Mouse (Mus musculus) heart, embryonic 14.5 days (tissue): ENCODE data around the gene Blm. TPM values are rescaled to one million over a fixed set of nuclear protein-coding genes. Genes with fewer than 3 reads are reported as not detected.

Source experiments
- ATAC-seq: fragments of 200-750 bp; cut with Nextera tagmentation; 2 replicates; pipeline ENCODE4 v1.8.0; 2017; ENCODE audit warnings: low read depth, moderate TSS enrichment; ENCODE audit not compliant: insufficient number of reproducible peaks, insufficient read depth, low FRiP score
- H3K27ac ChIP-seq, 2 experiments: fragments of 200-500 bp in 1 of 2; fragments of 300-500 bp in 1 of 2; sonication (generic) in 1 of 2; replicated peaks in 1 of 2; 2 replicates each; pipeline ENCODE4 v1.5.1; 2012 to 2014; ENCODE audit warnings: low read depth in 2 of 2, low read length in 2 of 2, control low read depth in 1 of 2, mild to moderate bottlenecking in 1 of 2, mixed read lengths in 1 of 2; ENCODE audit not compliant: control insufficient read depth in 1 of 2, insufficient read depth in 1 of 2
- H3K27me3 ChIP-seq: fragments of 300-500 bp; sonication (generic); 2 replicates; pipeline ENCODE4 v1.6.1; 2014; ENCODE audit warnings: mild to moderate bottlenecking, low read length, control low read depth; ENCODE audit not compliant: control insufficient read depth, insufficient read depth
- H3K36me3 ChIP-seq: fragments of 300-500 bp; sonication (generic); 2 replicates; pipeline ENCODE4 v1.6.1; 2014; ENCODE audit warnings: mild to moderate bottlenecking, control low read depth, low read length, mixed read lengths; ENCODE audit not compliant: control insufficient read depth, insufficient read depth
- H3K4me1 ChIP-seq, 2 experiments: fragments of 200-500 bp in 1 of 2; fragments of 300-500 bp in 1 of 2; sonication (generic) in 1 of 2; 2 replicates each; pipeline ENCODE4 v1.6.1; 2012 to 2014; ENCODE audit warnings: low read length in 2 of 2, control low read depth in 1 of 2, mixed read lengths in 1 of 2; ENCODE audit not compliant: control insufficient read depth in 2 of 2, insufficient read depth in 2 of 2
- H3K4me2 ChIP-seq: fragments of 300-500 bp; sonication (generic); 2 replicates; pipeline ENCODE4 v1.6.1; 2014; ENCODE audit warnings: mild to moderate bottlenecking, low read length
- H3K4me3 ChIP-seq, 2 experiments: fragments of 200-500 bp in 1 of 2; fragments of 300-500 bp in 1 of 2; sonication (generic) in 1 of 2; 2 replicates each; pipeline ENCODE4 v1.5.1; 2012 to 2014; ENCODE audit warnings: low read length in 2 of 2, mild to moderate bottlenecking in 2 of 2, control low read depth in 1 of 2, low read depth in 1 of 2, moderate library complexity in 1 of 2; ENCODE audit not compliant: control insufficient read depth in 1 of 2, insufficient read depth in 1 of 2
- H3K9ac ChIP-seq: fragments of 300-500 bp; sonication (generic); 2 replicates; pipeline ENCODE4 v1.6.1; 2014; ENCODE audit warnings: mild to moderate bottlenecking, low read length
- H3K9me3 ChIP-seq: fragments of 300-500 bp; sonication (generic); 2 replicates; pipeline ENCODE4 v1.6.1; 2016; ENCODE audit warnings: low read length, control low read depth; ENCODE audit not compliant: control insufficient read depth
- WGBS: fragments of 180-500 bp; shearing (Covaris S2); extraction: QIAGEN DNeasy Blood & Tissue Kit; methylation state at CpG from one replicate; pipeline ENCODE4 v1.1.7; 2014; 5-methylcytosine and 5-hydroxymethylcytosine counted together
- polyA plus RNA-seq: library from polyadenylated mRNA; unstranded; fragments of >200 nt; fragmentation: Nextera tagmentation; extraction: Ambion mirVana; gene quantifications from 2 replicates; pipeline ENCODE4 v1.2.1, GENCODE M21; 2014

The Blm gene
- polyA plus RNA-seq, 1 experiment from 2014 or later = 16.5 TPM

DNA sequence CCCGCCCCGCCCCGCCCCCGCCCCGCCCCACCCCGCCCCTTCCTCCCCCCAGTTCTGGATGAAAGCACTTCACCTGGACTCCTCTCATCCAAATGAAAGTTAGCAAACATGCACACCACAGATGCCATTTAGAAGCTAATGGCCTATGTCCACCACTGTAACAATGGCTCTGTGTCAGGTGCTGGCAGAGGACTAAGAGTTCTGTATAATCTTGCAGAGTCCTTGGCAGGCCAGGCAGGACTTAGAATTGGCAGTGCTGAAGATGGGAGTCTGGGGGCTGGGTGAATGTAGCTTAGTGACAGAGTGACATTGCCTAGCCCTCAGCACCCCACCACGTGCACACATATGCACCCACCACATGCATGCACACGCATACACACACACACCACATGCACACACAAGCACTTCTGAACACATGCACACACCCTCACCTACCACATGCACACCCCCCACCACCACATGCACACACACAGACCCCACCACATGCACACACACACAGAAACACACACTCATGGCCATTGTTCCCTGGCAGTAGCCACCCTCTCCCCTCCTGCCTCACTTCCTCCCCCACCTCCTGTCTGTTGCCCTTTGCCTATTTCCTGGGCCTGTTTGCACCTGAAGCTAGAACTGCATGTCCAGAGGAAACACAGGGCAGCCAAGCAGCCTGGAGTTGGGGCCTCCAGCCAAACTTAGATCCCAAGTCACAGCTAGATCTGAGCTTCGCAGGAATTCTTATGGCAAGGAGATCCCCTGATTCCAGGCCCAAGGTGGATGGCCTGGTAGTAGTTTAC, 121.2 kb downstream of the Blm start:
- Histone ChIP-seq H3K36me3 (no peaks in the 10 kb centered on the region), H3K4me2 (no peak overlapping the region), H3K4me1 (0 out of 4 replicates have a peak, but pooled peaks cover 0 to 5% of the 10 kb centered on the region in 2 experiments), H3K9ac (no peak overlapping the region), H3K27ac (no peak overlapping the region), H3K4me3 (no peak overlapping the region), H3K27me3 (no peaks in the 10 kb centered on the region), H3K9me3 (no peaks in the 10 kb centered on the region)
- 68% methylated on average over 9 of the region's 9 CpGs for WGBS
- ATAC-seq = no peak

DNA sequence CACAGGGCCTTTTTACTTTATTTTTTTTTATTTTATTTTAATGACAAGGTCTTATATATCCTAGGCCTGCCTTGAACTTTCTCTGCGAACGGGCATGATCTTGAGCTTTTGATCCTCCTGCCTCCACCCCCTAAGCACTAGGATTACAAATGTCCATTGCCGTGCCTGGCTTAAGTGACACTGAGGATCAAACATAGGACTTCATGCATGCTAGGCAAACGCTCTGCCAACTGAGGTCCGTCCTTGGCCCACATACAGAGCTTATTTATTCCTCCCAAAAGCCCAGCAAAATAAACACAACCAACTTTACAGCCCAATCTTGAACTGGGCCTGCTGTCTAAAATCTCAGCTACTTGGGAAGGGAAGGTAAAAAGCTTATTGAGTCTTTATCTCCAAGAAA, 122.1 kb downstream of the Blm start:
- ATAC-seq = no peak
- no peaks in the 10 kb centered on the region for H3K9me3 ChIP-seq
- no peak overlapping the region for H3K4me3 ChIP-seq
- H3K4me2 ChIP-seq = no peak overlapping the region
- WGBS = 83% methylated on average over 5 of the region's 5 CpGs
- H3K9ac ChIP-seq = no peak overlapping the region
- H3K4me1 ChIP-seq = 0 out of 4 replicates have a peak, but pooled peaks cover 0 to 5% of the 10 kb centered on the region in 2 experiments
- H3K27me3 ChIP-seq = no peaks in the 10 kb centered on the region
- no peak overlapping the region for H3K27ac ChIP-seq
- no peaks in the 10 kb centered on the region for H3K36me3 ChIP-seq

DNA sequence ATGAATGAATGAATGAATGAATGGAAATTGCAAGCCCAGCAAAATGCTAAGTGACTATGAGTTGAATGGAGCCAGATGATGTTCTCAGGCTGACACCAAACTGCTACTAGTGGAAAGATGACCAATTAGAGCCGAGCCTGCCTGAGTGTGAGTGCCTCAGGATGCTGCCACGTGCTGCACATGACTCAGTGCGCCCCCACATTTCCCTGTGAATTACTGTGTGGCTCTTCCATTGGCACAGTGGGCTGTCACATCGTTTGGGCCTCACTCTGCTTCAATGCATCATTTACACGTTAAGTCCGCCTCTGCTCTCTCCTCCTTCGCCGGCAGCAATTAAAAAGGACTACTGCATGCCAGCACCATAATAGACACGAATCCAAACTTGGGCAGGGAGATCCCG, 122.6 kb downstream of the Blm start:
- no peak overlapping the region for H3K27ac ChIP-seq
- 75% methylated on average over 10 of the region's 10 CpGs for WGBS
- no peak overlapping the region for H3K4me3 ChIP-seq
- no peak for ATAC-seq
- no peaks in the 10 kb centered on the region for H3K9me3 ChIP-seq
- 0 out of 4 replicates have a peak, but pooled peaks cover 0 to 5% of the 10 kb centered on the region in 2 experiments for H3K4me1 ChIP-seq
- H3K27me3 ChIP-seq = no peaks in the 10 kb centered on the region
- H3K36me3 ChIP-seq = no peaks in the 10 kb centered on the region
- H3K9ac ChIP-seq = no peak overlapping the region
- no peak overlapping the region for H3K4me2 ChIP-seq

DNA sequence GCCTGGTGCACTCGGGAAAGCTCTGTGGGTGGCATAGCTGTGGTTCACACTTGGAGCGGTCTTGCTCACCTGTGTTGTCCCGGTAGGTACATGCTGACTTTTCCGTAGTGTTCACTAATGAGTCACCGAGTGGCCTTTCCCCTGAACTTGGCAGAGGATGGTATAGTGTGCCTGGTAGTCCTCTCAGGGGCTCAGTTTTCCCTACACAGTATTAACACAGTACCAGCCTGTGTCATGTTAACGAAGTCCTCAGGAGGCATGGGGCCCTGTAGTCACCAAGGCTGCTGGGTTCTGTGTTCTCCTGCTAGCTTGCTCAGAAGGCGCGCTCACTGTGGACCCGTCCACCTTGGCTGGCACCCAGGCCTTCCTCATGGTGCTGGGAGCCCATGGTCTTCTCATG, 124.5 kb downstream of the Blm start:
- 84% methylated on average over 9 of the region's 9 CpGs for WGBS
- Histone ChIP-seq H3K9ac (no peak overlapping the region), H3K4me3 (no peak overlapping the region), H3K4me2 (no peak overlapping the region), H3K27me3 (no peaks in the 10 kb centered on the region), H3K9me3 (no peaks in the 10 kb centered on the region), H3K27ac (no peak overlapping the region), H3K4me1 (0 out of 4 replicates have a peak, but pooled peaks cover 0 to 5% of the 10 kb centered on the region in 2 experiments), H3K36me3 (no peaks in the 10 kb centered on the region)
- ATAC-seq = no peak

DNA sequence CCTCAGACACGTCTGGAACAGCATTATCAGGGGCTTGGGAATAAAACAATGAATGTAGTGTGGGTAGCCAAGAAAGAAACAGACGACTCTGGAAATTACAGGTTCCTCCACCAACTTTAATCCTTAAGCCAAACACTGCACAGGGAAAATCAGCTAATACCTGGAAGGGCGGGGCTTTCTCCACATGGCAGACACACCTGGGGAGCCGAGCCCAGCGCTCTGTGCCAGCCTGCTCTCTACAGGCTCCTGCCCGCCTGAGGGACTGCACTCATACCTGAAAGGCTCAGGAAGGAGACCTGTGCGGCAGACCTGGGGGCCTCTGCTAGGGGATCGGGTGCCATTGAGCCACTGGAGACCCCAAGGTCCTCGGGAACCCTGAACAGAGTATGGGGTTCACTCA, 127.2 kb downstream of the Blm start:
- no peak overlapping the region for H3K9ac ChIP-seq
- peaks cover 6 to 23% of the 10 kb centered on the region in 2 experiments for H3K4me1 ChIP-seq

DNA sequence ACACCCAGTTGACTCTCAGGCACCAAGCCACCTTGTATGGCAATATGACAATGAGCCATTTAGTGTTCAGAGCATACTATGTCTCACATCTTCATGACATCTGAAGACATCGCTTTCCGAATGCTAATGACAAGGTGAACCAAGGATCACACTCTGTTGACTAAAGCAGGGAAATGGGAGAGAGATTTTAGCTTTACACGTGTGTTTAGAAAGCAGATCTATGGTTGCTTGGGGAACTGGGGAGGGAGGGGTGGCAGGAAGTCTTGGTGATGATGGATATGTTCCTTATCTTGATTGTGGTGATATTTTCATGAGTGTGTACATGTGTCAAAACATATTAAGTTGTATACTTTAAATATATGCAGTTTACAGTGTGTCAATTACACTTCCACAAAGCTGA, 128.7 kb downstream of the Blm start:
- Histone ChIP-seq H3K36me3 (no peaks in the 10 kb centered on the region), H3K4me2 (no peak overlapping the region), H3K9me3 (no peaks in the 10 kb centered on the region), H3K4me3 (no peak overlapping the region), H3K27me3 (no peaks in the 10 kb centered on the region), H3K27ac (no peak overlapping the region), H3K4me1 (peaks cover 8 to 22% of the 10 kb centered on the region in 2 experiments), H3K9ac (no peak overlapping the region)
- 75% methylated on average over 3 of the region's 3 CpGs for WGBS
- no peak for ATAC-seq

More for the DNA sequence above, 127.2 kb downstream of the Blm start:
- Histone ChIP-seq H3K36me3 (no peaks in the 10 kb centered on the region), H3K4me3 (no peak overlapping the region), H3K9me3 (no peaks in the 10 kb centered on the region), H3K27me3 (no peaks in the 10 kb centered on the region), H3K4me2 (no peak overlapping the region), H3K27ac (no peak overlapping the region)
- no peak for ATAC-seq
- WGBS = 75% methylated on average over 9 of the region's 9 CpGs

DNA sequence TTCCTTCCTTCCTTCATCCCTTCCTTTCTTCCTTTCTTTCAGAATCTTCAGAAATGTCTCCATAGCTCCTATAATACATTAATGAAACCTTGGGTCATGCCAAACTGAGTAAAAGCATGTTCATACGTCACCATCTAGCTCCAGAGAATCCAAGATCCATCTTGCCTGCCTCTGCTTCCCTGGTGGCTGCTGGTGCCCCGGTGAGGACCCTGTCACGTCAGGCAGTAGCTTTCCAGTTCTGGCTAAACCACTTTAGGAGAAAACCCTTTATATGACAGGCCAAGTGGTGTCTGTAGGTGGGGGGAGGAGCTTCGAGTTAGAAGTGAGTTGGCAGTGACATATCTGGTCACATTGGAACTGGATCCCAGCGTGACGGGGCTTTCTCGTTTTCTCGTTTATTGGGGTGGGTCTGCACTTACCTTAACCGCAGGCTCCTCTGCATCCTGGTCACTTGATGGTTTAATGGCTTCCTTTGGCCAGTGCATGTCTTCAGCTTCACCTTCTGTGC, 129.7 kb downstream of the Blm start, which contains the start of gene Furin:
Furin (minus strand) TSS at position 249 of the 508 bp plus-strand sequence.
- Histone ChIP-seq H3K27me3 (no peaks in the 10 kb centered on the region), H3K9ac (no peak within 1 kb of the TSS), H3K9me3 (no peaks in the 10 kb centered on the region), H3K4me3 (no peak within 1 kb of the TSS), H3K4me1 (peaks cover 17 to 31% of the 10 kb centered on the region in 2 experiments), H3K36me3 (no peaks in the 10 kb centered on the region), H3K27ac (peak within 1 kb of the TSS; percentile 39 to 97; a peak in 3 of 4 replicates), H3K4me2 (no peak within 1 kb of the TSS)
- WGBS = 57% methylated on average over 9 of the region's 9 CpGs
- ATAC-seq = no peak
